Mouse (Mus musculus) ES-Bruce4 (cell line): ENCODE results near the gene Actr6.

Experiments
- CTCF ChIP-seq: IDR thresholded peaks from one replicate; pipeline ENCODE4 v1.8.1; 2011; ENCODE audit warnings: low read depth, low read length
- EP300 ChIP-seq: IDR thresholded peaks from 2 replicates; pipeline ENCODE4 v1.6.1; 2011; ENCODE audit warnings: low read depth, low read length; ENCODE audit not compliant: insufficient read depth
- POLR2A ChIP-seq: IDR thresholded peaks from one replicate; pipeline ENCODE4 v1.8.1; 2011; ENCODE audit warnings: low read length; ENCODE audit not compliant: insufficient read depth

- TF ChIP-seq CTCF (no peak), POLR2A (no peak), EP300 (no peak)
Observed at GRCm38 (mm10) chr10:89667571-89667970, 64.5 kb downstream of the Actr6 start.
